Mouse (Mus musculus) liver, adult 2 months (tissue): ENCODE data around the gene Fbxl21.

Source experiments
- CTCF ChIP-seq: fragments of 200-500 bp; IDR thresholded peaks from 2 replicates; pipeline ENCODE4 v1.5.1; 2011; ENCODE audit warnings: low read depth, low read length, control low read depth
- POLR2A ChIP-seq: fragments of 200-500 bp; IDR thresholded peaks from 2 replicates; pipeline ENCODE4 v1.6.1; 2011; ENCODE audit warnings: low read length, control low read depth; ENCODE audit not compliant: insufficient read depth; ENCODE audit errors: extremely low read depth

- TF ChIP-seq CTCF (no peak), POLR2A (no peak)
Observed at GRCm38 (mm10) chr13:56549364-56549763, 27.1 kb downstream of the Fbxl21 start.
